ENCODE assay signal across 9 mouse cellular contexts in the genomic region with DNA sequence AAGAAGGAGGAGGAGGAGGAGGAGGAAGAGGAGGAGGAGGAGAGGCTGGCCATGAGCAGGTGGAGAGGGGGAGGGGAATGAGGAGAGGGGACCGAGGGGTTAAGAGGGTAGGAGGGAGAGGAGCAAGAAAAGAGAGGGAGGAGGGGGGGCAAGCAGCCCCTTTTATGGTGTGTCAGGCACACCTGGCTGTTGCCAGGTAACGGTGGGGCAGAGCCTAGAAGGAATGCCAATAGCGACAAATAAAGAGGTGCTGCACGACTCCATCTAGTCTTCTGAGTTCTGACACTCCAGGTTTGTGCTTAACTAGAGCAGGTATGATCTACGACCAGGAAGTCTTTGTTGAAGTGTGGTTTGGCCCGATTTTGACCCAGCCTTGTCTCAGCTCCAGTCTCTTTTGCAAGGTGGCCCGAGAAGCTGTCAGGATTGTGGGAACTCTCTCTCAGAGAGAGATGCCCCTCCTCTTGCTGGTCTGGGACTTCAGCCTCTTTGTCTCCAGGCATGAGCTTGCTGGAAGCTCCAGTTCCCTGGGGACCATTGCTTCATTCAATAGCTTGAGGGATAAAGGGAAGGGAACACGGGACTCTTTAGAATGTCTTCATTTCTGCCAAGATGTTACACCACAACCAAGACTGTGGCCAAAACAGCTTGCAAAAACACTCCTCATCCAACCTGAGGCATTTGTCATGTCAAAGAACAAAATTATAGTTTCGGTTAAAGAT. TPM values are rescaled to one million over a fixed set of nuclear protein-coding genes. Genes with fewer than 3 reads are reported as not detected.
DNase-seq lines count a peak whose midpoint lies in the region; ATAC-seq lines count a peak whose summit lies in the region.
"Had no signal": no experiment of that assay in that cellular context is flagged by ENCODE, and none has a peak within 500 bp of the region (broad histone marks: within the 10 kb centered on the region; RNA-seq: fewer than 3 reads in every experiment).

No protein-coding gene starts in this region.

- whole genome bisulfite sequencing in midbrain, embryonic 15.5 days: 25% methylated on average over 9 of the region's 9 CpGs
- 34% methylated on average over 9 of the region's 9 CpGs for WGBS in liver, embryonic 12.5 days (ENCODE audit: insufficient replicate concordance)

- no peak overlapping the region for H3K9ac ChIP-seq in midbrain, embryonic 15.5 days
- no peak overlapping the region for H3K9ac ChIP-seq in liver, embryonic 12.5 days

- no peak overlapping the region for H3K4me2 ChIP-seq in midbrain, embryonic 15.5 days
- H3K4me2 ChIP-seq in liver, embryonic 12.5 days: no peak overlapping the region

- peaks cover 7% of the 10 kb centered on the region for H3K4me1 ChIP-seq in midbrain, embryonic 15.5 days
- H3K4me1 ChIP-seq in liver, embryonic 12.5 days: peaks cover 3% of the 10 kb centered on the region; the same call in 1 of the 2 replicates

- DNase-seq in adrenal gland, postnatal 10 days: peak; percentile 73
- DNase-seq in adrenal gland, postnatal 4 days (ENCODE audit: low spot score in 2 of 2): no peak
- DNase-seq in kidney, postnatal 36 days: peak; percentile 17 to 19
- DNase-seq in kidney, postnatal 25 days: no peak
- DNase-seq in gonadal fat pad, adult 2 months (ENCODE audit: low read depth): peak; percentile 99
- no peak for DNase-seq in cerebellum, adult 11 months
- DNase-seq: cerebellum, adult 11-12 months had no signal

- no peaks in the 10 kb centered on the region for H3K36me3 ChIP-seq in midbrain, embryonic 15.5 days (replicated peaks)
- H3K36me3 ChIP-seq in liver, embryonic 12.5 days: no peaks in the 10 kb centered on the region

- H3K27ac ChIP-seq in midbrain, embryonic 15.5 days: no peak overlapping the region
- H3K27ac ChIP-seq in liver, embryonic 12.5 days: no peak overlapping the region

- no peak overlapping the region for H3K4me3 ChIP-seq in midbrain, embryonic 15.5 days
- no peak overlapping the region for H3K4me3 ChIP-seq in liver, embryonic 12.5 days

- H3K27me3 ChIP-seq in midbrain, embryonic 15.5 days (replicated peaks): no peaks in the 10 kb centered on the region
- no peaks in the 10 kb centered on the region for H3K27me3 ChIP-seq in liver, embryonic 12.5 days (replicated peaks)

- H3K9me3 ChIP-seq in midbrain, embryonic 15.5 days: no peaks in the 10 kb centered on the region
- H3K9me3 ChIP-seq in liver, embryonic 12.5 days (replicated peaks): no peaks in the 10 kb centered on the region

- peak; percentile 71 for ATAC-seq in midbrain, embryonic 15.5 days (replicated peaks)
- ATAC-seq in liver, embryonic 12.5 days: no peak

RNA-seq across cellular contexts. Expression of a gene that starts 29.2 kb away (rescaled TPM):
- total RNA-seq in adrenal gland, postnatal 10 days (2021): 10 to 100 TPM; 24.8 to 32.8 TPM
- 10 to 100 TPM; 22.9 to 26.5 TPM for total RNA-seq in adrenal gland, postnatal 4 days (2021)
- 14.8 and 17.7 TPM in 2 replicates for polyA plus RNA-seq in gonadal fat pad, adult 2 months (2012; rRNA removed)
- polyA plus RNA-seq in midbrain, embryonic 15.5 days (2015; fragmentation: Nextera tagmentation; extraction: Ambion mirVana): 24.9 and 27.3 TPM in 2 replicates
- polyA plus RNA-seq in liver, embryonic 12.5 days (2016; fragmentation: Nextera tagmentation; extraction: Ambion mirVana): 25.2 and 27.9 TPM in 2 replicates

Comparison
In these comparisons a context has a peak if more than half of its experiments do, and no peak if none do; other contexts are left out.
1. DNase-seq: peak in adrenal gland, postnatal 10 days (single experiment), kidney, postnatal 36 days (2 of 2) and gonadal fat pad, adult 2 months (single experiment); none in adrenal gland, postnatal 4 days (0 of 2), kidney, postnatal 25 days (0 of 2) and cerebellum, adult 11 months (single experiment).